In the genomic region with DNA sequence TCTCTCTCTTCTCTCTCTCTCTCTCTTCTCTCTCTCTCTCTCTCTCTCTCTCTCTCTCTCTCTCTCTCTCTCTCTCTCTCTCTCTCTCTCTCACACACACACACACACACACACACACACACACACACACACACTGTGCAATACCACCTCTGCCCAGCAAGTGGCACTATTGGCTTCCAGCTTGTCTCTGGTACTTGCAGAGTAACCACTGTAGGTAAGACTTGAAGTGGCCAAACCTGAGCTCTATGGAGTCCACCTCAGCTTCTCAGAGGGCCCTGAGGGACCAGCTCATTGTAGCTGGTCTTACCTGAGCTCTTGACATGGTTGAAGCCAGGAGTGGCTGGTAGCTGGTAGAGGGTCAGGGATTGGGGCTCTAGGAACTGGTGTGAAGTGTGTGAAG, we compare ENCODE assay signal across 9 mouse cellular contexts. TPM values are rescaled to one million over a fixed set of nuclear protein-coding genes. Genes with fewer than 3 reads are reported as not detected.
A peak's percentile ranks its signal among the peaks of the same experiment; 100 is the strongest.
DNase-seq lines count a peak whose midpoint lies in the region; ATAC-seq and TF ChIP-seq lines count a peak whose summit lies in the region.
"Not testable (repeated sequence)": the region's sequence is repeated elsewhere in the genome, so short reads cannot be mapped to it uniquely, and the experiment has no call there.
"Had no signal": no experiment of that assay in that cellular context is flagged by ENCODE, and none has a peak within 500 bp of the region (broad histone marks: within the 10 kb centered on the region; RNA-seq: fewer than 3 reads in every experiment).

No protein-coding gene starts in this region.

- H3K9ac ChIP-seq in intestine, postnatal 0 days (ENCODE audit: low read depth, low read length), result not testable (repeated sequence)

- ATAC-seq in intestine, postnatal 0 days, result peak; percentile 32; the same call in 1 of the 2 replicates
- peak; percentile 88 for ATAC-seq in megakaryocyte progenitor cell, adult 5-6 weeks (replicated peaks; ENCODE audit: poor library complexity)

- not testable (repeated sequence) for H3K4me3 ChIP-seq in intestine, postnatal 0 days (ENCODE audit: low read depth, low read length); left cerebral cortex, adult 2 months

- H3K9me3 ChIP-seq in intestine, postnatal 0 days (ENCODE audit: control insufficient read depth), result not testable (repeated sequence)

- not testable (repeated sequence) for H3K36me3 ChIP-seq in intestine, postnatal 0 days (ENCODE audit: control insufficient read depth, insufficient read depth)

- H3K27ac ChIP-seq in intestine, postnatal 0 days (ENCODE audit: low read depth, low read length); left cerebral cortex, adult 2 months: not testable (repeated sequence)

- not testable (repeated sequence) for H3K27me3 ChIP-seq in intestine, postnatal 0 days (replicated peaks; ENCODE audit: control insufficient read depth, insufficient read depth, low read length)

- TF ChIP-seq CTCF in intestine, postnatal 0 days (IDR thresholded peaks at IDR 0.05; ENCODE audit: low read depth), result peak; percentile 83
- peak; percentile 47 for TF ChIP-seq CTCF in left cerebral cortex, adult 2 months (IDR thresholded peaks at IDR 0.05)

- H3K4me2 ChIP-seq in intestine, postnatal 0 days (replicated peaks; ENCODE audit: low read depth), result not testable (repeated sequence)

- H3K4me1 ChIP-seq in intestine, postnatal 0 days (replicated peaks; ENCODE audit: control insufficient read depth, insufficient read depth, low read length), result not testable (repeated sequence)

- DNase-seq in 3134 (ENCODE audit: extremely low read depth, insufficient read length, low spot score), result peak; percentile 42
- DNase-seq in adrenal gland, adult 18-20 months (ENCODE audit: low spot score in 2 of 2), result peak; percentile 59 to 75
- peak; percentile 80 to 87 for DNase-seq in cerebellum, postnatal 36 days
- peak; percentile 13 for DNase-seq in gastrocnemius, adult 18-20 months (ENCODE audit: low spot score)
- DNase-seq in left cerebral cortex, adult 2 months (ENCODE audit: extremely low spot score in 1 of 2, low spot score in 2 of 2), result peak; percentile 57 to 66
- DNase-seq in right cerebral cortex, postnatal 4 days, result peak; percentile 57

- intact Hi-C loops in left cerebral cortex, adult 2 months (cut with DNase I), result loop anchor here (2.0 to 5.0 kb wide), 2 partner anchors 45 to 123 kb away; no protein-coding TSS in a partner anchor

RNA-seq across cellular contexts. Expression of a gene that starts 27.7 kb away (rescaled TPM):
- under 1 TPM; 0.20 to 0.26 TPM for total RNA-seq in adrenal gland, adult 18-20 months (2021)
- not detected for total RNA-seq in gastrocnemius, adult 18-20 months (2021)
- polyA plus RNA-seq in intestine, postnatal 0 days (2015; fragmentation: Nextera tagmentation; extraction: Ambion mirVana), result 0.04 and 0.13 TPM in 2 replicates
- under 1 TPM; 0.16 to 0.38 TPM for total RNA-seq in left cerebral cortex, adult 2 months (2021)
- total RNA-seq in megakaryocyte progenitor cell, adult 5-6 weeks (2015), result 0.05 TPM in 1 of 2 replicates, not detected in the other
- 0.14 and 0.17 TPM in 2 replicates for total RNA-seq in megakaryocyte progenitor cell, adult 5-6 weeks (2017)
- polyA plus RNA-seq: kidney, embryonic 15.5 days had no signal

Comparison
In these comparisons a context has a peak if more than half of its experiments do, and no peak if none do; other contexts are left out.
1. DNase-seq: peak in every context shown above with its lines; median percentile 84 in cerebellum, postnatal 36 days; 67 in adrenal gland, adult 18-20 months; 62 in left cerebral cortex, adult 2 months; 57 in right cerebral cortex, postnatal 4 days; 42 in 3134; 13 in gastrocnemius, adult 18-20 months.